Mouse (Mus musculus): ENCODE data around the gene Nanos3. TPM values are rescaled to one million over a fixed set of nuclear protein-coding genes. Genes with fewer than 3 reads are reported as not detected.

Gene Nanos3
- polyA plus RNA-seq, 1 experiment from 2014 or later, result 4.9 TPM

DNA sequence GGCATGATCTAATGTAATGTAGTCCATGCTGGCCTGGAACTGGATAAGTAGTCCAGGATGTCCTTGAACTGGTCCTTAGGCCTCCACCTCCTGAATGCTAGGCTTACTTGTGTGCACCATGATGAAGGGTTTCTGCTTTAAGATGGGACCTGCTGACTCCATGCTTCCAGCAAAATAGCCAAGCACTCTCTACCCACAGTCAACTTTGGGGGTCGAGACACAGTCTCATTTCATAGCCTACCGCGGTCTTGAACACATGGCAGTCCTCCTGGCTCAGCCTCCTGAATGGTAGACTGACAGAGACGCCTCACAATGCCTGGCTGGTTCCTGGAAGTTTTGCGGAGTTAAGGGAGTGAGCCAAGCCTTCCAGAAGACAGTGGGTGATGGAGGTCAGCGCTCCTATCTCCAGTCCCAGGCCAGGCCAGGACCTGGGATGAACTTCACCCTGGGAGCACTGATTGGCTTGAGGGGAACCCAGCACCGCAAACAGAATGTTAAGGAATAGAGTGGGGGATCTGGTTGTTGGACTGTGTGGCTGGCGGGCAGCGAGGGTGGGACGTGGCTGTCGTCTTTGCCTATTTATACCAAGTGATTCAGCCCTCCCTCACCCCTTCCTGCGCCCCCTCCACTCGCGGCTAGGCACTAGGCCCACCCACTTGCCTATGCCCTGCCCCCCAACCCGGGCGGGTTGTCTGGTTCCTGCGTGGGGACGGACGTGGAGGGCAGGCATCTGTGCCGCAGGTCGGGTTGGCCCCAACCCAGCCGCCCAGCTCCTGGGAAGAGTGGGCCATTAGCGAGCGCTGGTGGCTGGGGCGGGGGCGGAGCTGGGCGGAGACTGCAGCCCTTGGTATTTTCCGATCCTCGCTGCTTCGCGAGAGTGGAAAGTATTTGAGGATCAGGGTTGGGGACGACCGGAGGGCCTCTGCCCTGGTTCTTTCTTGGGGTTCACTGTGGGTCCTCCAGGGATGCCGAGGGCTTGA lies 18.2 kb upstream of the Nanos3 start:
- no peaks in the 10 kb centered on the region for H3K9me3 ChIP-seq (ENCODE audit: control insufficient read depth, low read length)
- WGBS, result 12% methylated on average over 34 of the region's 34 CpGs
- H3K4me3 ChIP-seq (ENCODE audit: low read depth, low read length), result peak overlapping the region; percentile 26
- no peaks in the 10 kb centered on the region for H3K36me3 ChIP-seq (ENCODE audit: control insufficient read depth, insufficient read depth, low read length)
- ATAC-seq (ENCODE audit: low FRiP score) (peak; percentile 19; the same call in 1 of the 2 replicates), DNase-seq (ENCODE audit: low spot score, missing footprints) (peak; percentile 94)
- H3K27ac ChIP-seq (ENCODE audit: low read depth, low read length), result peak overlapping the region; percentile 7; the same call in 1 of the 2 replicates
- peak overlapping the region; percentile 57 for H3K4me2 ChIP-seq
- H3K4me1 ChIP-seq (ENCODE audit: control insufficient read depth, insufficient read depth, low read length), result peaks cover 40% of the 10 kb centered on the region
- H3K27me3 ChIP-seq (ENCODE audit: control insufficient read depth, insufficient read depth, low read length), result peaks cover 6% of the 10 kb centered on the region; the same call in 1 of the 2 replicates
- peak overlapping the region; percentile 51 for H3K9ac ChIP-seq (ENCODE audit: low read length)

DNA sequence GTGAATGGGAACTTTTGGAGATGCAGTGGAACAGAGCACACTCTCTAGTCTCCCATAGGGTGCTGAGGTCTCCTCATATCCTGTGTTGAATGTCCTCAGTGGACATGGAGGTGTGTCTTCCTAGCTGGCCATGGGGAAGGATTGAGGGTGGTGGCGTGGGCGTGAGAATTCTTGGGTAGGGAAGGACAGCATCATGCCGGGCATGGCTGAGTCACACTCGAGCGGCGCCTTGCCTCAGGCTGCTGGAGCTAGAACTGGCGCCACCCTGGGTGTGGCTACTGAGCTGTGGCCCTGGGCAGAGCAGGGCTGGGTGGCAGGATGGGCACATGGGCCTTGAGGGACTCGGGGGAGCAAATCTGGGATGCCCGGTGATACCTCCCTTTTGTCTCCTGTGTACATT lies 17.4 kb upstream of the Nanos3 start:
- H3K9me3 ChIP-seq (ENCODE audit: control insufficient read depth, low read length), result no peaks in the 10 kb centered on the region
- no peak for ATAC-seq (ENCODE audit: low FRiP score)
- peaks cover 6% of the 10 kb centered on the region; the same call in 1 of the 2 replicates for H3K27me3 ChIP-seq (ENCODE audit: control insufficient read depth, insufficient read depth, low read length)
- DNase-seq (ENCODE audit: low spot score, missing footprints), result no peak
- H3K27ac ChIP-seq (ENCODE audit: low read depth, low read length), result no peak overlapping the region
- H3K4me1 ChIP-seq (ENCODE audit: control insufficient read depth, insufficient read depth, low read length), result peaks cover 45% of the 10 kb centered on the region
- WGBS, result 95% methylated on average over 9 of the region's 9 CpGs
- no peak overlapping the region for H3K4me3 ChIP-seq (ENCODE audit: low read depth, low read length)
- H3K9ac ChIP-seq (ENCODE audit: low read length), result no peak overlapping the region
- H3K4me2 ChIP-seq, result no peak overlapping the region
- H3K36me3 ChIP-seq (ENCODE audit: control insufficient read depth, insufficient read depth, low read length), result no peaks in the 10 kb centered on the region

DNA sequence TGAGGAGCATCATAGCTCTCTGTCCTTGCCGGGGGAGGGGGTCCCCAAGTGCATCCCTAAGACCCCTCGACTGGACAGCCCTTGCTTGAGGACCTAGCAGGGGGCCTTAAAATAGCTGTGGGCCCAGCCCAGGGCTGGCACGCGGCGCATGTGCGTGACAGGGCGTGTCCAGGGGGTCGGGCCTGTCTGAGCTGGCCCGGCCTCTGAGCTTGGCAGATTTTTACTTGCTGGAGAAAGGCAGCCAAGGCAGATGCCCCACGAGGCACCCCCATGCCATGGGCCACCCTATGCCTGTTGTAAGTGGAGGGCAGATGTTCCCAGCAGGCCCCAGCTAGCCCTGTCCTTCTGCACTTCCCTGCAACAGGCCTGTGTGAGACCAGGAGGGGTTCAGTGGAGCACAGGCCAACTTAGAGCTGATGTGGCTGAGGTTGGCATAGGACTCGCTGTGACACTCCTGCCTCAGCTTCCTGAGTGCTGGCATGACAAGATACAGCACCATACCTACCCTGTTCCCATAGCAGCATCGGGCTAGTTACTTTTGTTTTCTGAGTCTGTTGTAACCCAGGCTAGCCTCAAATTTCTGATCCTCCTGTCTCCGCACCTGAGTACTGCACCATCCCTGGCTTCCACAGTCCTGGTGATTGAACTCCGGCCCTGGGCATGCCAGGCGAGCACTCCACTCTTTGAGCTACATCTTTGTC lies 16.7 kb upstream of the Nanos3 start:
- WGBS, result 69% methylated on average over 15 of the region's 15 CpGs
- Histone ChIP-seq H3K4me3 (ENCODE audit: low read depth, low read length) (peak overlapping the region; percentile 43), H3K36me3 (ENCODE audit: control insufficient read depth, insufficient read depth, low read length) (no peaks in the 10 kb centered on the region), H3K4me1 (ENCODE audit: control insufficient read depth, insufficient read depth, low read length) (peaks cover 45% of the 10 kb centered on the region), H3K4me2 (peak overlapping the region; percentile 83), H3K9ac (ENCODE audit: low read length) (peak overlapping the region; percentile 70), H3K27me3 (ENCODE audit: control insufficient read depth, insufficient read depth, low read length) (peaks cover 6% of the 10 kb centered on the region; the same call in 1 of the 2 replicates), H3K9me3 (ENCODE audit: control insufficient read depth, low read length) (no peaks in the 10 kb centered on the region), H3K27ac (ENCODE audit: low read depth, low read length) (no peak overlapping the region)
- DNase-seq (ENCODE audit: low spot score, missing footprints) (no peak), ATAC-seq (ENCODE audit: low FRiP score) (no peak)

DNA sequence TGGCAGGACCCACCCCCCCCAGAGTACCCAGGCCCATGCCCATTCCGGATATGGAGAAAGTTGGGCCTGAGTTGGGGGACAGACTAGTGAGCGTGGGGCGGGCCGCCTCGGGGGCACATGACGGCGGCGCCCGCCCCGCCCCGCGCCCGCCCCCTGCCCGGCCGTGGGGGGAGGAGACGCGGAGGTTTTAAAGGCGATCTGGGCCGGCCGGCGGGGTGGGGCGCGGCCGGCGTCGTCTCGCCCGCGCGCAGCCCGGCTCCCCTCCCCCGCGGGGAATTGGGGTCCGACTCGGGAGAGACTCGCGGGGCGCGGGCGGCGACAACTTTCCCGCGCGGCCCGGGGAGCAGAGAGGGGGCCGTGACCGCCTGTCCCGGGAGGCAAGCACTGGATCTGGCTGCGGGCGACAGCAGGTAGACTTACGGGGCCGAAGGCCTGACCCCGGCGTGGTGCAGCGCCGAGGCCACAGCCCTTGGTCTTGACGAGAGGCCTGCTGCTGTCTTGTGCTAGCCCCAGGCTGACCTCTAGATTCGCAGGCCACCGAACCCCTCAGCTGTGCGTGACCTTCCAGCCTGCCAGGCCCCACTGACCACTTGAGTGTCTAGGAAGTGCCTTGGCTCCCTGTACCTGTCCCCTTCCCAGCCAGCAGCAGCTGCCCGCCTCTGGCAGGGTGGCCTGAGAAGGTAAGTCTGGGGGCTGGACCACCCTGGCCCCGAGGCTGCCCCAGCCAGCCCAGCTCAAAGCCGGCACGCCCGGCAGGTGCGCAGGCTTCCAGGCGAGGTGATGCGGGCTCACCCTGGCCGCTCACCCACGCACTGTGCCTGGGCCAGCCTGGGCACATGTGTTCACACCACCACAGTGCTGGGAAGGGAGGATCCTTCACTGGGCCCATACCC lies 15.9 kb upstream of the Nanos3 start:
- DNase-seq (ENCODE audit: low spot score, missing footprints) (peak; percentile 91), ATAC-seq (ENCODE audit: low FRiP score) (no peak)
- Histone ChIP-seq H3K9me3 (ENCODE audit: control insufficient read depth, low read length) (no peaks in the 10 kb centered on the region), H3K4me1 (ENCODE audit: control insufficient read depth, insufficient read depth, low read length) (peaks cover 45% of the 10 kb centered on the region), H3K36me3 (ENCODE audit: control insufficient read depth, insufficient read depth, low read length) (no peaks in the 10 kb centered on the region), H3K9ac (ENCODE audit: low read length) (peak overlapping the region; percentile 70), H3K27ac (ENCODE audit: low read depth, low read length) (no peak overlapping the region), H3K4me2 (peak overlapping the region; percentile 83), H3K4me3 (ENCODE audit: low read depth, low read length) (peak overlapping the region; percentile 43), H3K27me3 (ENCODE audit: control insufficient read depth, insufficient read depth, low read length) (peaks cover 6% of the 10 kb centered on the region; the same call in 1 of the 2 replicates)
- WGBS, result 5% methylated on average over 65 of the region's 70 CpGs

DNA sequence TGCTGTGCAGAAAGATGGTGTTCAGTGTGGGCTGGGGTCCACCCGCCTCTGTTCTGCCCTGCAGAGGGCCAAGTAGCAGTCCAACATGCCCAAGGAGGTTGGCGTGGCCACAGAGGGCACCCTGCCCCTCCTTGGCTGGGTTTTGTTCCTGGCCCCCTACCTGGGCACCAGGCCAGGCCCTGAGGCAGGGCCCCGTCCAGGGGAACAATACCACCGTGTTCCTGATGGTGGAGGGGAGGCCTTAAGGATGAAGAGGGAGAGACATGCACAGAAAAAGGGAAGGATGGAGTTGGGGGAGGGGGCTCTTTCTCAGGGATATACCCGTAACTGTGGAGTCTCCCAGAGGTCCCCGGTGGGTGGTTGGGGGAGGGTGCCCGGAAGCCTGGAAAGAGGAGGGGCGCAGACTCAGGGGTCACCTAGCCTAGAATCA lies 15.1 kb upstream of the Nanos3 start:
- DNase-seq (ENCODE audit: low spot score, missing footprints), result peak; percentile 90
- WGBS, result 33% methylated on average over 8 of the region's 8 CpGs
- ATAC-seq (ENCODE audit: low FRiP score), result no peak

DNA sequence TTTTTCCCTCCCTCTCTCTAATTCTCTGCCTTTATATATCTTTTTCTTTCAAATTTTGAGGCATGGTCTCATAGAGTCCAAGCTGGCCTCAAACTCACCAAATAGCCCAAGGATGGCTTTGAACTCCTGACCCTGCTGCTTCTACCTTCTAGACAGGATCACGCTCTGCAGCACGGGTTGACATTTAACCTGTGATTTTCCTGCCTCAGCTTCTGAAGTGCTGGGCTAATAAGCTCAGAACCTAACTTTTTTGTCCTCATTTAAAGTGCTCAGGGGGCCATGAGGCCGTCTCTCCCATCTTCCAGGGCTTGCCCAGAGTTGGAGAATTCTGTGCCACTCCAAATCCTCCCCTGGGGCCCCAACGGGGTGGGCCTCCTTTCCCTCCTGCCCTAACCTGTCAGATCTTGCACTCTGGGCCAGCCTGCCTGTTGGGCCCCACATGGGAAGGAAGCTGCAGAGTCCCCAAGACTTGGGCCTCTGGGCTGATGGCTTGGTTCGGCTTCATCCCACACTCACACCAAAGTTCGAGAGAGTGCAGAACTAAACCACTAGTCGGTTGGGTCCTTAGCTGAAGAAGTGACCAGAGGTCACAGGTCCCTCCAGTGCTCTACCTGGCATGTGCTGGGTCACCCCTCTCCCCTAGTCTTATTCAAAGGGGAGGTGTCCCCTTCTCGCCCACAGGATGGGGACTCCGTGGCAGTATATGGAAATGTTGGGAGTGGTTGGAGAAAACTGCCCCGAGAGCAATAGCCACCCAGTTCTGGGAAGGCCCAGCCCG lies 14.5 kb upstream of the Nanos3 start:
- Histone ChIP-seq H3K4me1 (ENCODE audit: control insufficient read depth, insufficient read depth, low read length) (peaks cover 45% of the 10 kb centered on the region), H3K9me3 (ENCODE audit: control insufficient read depth, low read length) (no peaks in the 10 kb centered on the region), H3K4me3 (ENCODE audit: low read depth, low read length) (no peak overlapping the region), H3K36me3 (ENCODE audit: control insufficient read depth, insufficient read depth, low read length) (no peaks in the 10 kb centered on the region), H3K27ac (ENCODE audit: low read depth, low read length) (no peak overlapping the region; the same call in 1 of the 2 replicates), H3K9ac (ENCODE audit: low read length) (no peak overlapping the region; the same call in 1 of the 2 replicates), H3K27me3 (ENCODE audit: control insufficient read depth, insufficient read depth, low read length) (peaks cover 6% of the 10 kb centered on the region; the same call in 1 of the 2 replicates), H3K4me2 (peak overlapping the region; percentile 83; the same call in 1 of the 2 replicates)
- ATAC-seq (ENCODE audit: low FRiP score), result no peak
- no peak for DNase-seq (ENCODE audit: low spot score, missing footprints)
- WGBS, result 54% methylated on average over 11 of the region's 11 CpGs

More for the DNA sequence above, 15.1 kb upstream of the Nanos3 start:
- Histone ChIP-seq H3K4me3 (ENCODE audit: low read depth, low read length) (peak overlapping the region; percentile 43; the same call in 1 of the 2 replicates), H3K9ac (ENCODE audit: low read length) (peak overlapping the region; percentile 70; the same call in 1 of the 2 replicates), H3K4me1 (ENCODE audit: control insufficient read depth, insufficient read depth, low read length) (peaks cover 45% of the 10 kb centered on the region), H3K27ac (ENCODE audit: low read depth, low read length) (no peak overlapping the region), H3K9me3 (ENCODE audit: control insufficient read depth, low read length) (no peaks in the 10 kb centered on the region), H3K27me3 (ENCODE audit: control insufficient read depth, insufficient read depth, low read length) (peaks cover 6% of the 10 kb centered on the region; the same call in 1 of the 2 replicates), H3K36me3 (ENCODE audit: control insufficient read depth, insufficient read depth, low read length) (no peaks in the 10 kb centered on the region), H3K4me2 (peak overlapping the region; percentile 83)

DNA sequence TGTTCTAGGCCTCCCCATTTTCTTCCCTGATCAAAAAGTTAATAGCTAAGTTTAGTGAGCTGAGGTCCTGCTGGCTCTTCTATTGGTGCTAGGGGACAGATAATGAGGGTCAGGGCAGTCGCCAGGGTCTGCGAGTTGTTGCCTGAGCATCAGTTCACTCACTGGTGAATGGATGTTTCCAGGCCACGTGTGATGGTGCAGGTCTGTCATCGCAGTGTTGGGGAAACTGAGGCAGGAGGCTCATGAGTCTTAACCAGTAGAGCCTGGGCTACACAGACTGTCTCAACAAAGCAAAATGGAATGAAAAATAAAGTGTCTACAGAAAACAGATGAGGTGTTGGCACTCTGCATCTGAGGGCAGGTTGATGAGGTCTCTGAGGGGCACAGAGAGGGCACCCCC lies 13.9 kb upstream of the Nanos3 start:
- Histone ChIP-seq H3K36me3 (ENCODE audit: control insufficient read depth, insufficient read depth, low read length) (no peaks in the 10 kb centered on the region), H3K4me2 (peak overlapping the region; percentile 64; the same call in 1 of the 2 replicates), H3K4me1 (ENCODE audit: control insufficient read depth, insufficient read depth, low read length) (peaks cover 44% of the 10 kb centered on the region), H3K27me3 (ENCODE audit: control insufficient read depth, insufficient read depth, low read length) (peaks cover 6% of the 10 kb centered on the region; the same call in 1 of the 2 replicates), H3K9ac (ENCODE audit: low read length) (peak overlapping the region; percentile 63; the same call in 1 of the 2 replicates), H3K4me3 (ENCODE audit: low read depth, low read length) (no peak overlapping the region), H3K27ac (ENCODE audit: low read depth, low read length) (peak overlapping the region; percentile 89), H3K9me3 (ENCODE audit: control insufficient read depth, low read length) (no peaks in the 10 kb centered on the region)
- WGBS, result 28% methylated on average over 4 of the region's 4 CpGs
- DNase-seq (ENCODE audit: low spot score, missing footprints), result no peak
- no peak for ATAC-seq (ENCODE audit: low FRiP score)
